Mouse (Mus musculus) WW6 (cell line): ENCODE measurements around the gene Dtnbp1.

ENCODE experiments used
- DNase-seq: peaks from one replicate; pipeline ENCODE4 v3.0.0-alpha.2; 2013; ENCODE audit warnings: low read depth, low spot score

Dtnbp1 gene

DNA sequence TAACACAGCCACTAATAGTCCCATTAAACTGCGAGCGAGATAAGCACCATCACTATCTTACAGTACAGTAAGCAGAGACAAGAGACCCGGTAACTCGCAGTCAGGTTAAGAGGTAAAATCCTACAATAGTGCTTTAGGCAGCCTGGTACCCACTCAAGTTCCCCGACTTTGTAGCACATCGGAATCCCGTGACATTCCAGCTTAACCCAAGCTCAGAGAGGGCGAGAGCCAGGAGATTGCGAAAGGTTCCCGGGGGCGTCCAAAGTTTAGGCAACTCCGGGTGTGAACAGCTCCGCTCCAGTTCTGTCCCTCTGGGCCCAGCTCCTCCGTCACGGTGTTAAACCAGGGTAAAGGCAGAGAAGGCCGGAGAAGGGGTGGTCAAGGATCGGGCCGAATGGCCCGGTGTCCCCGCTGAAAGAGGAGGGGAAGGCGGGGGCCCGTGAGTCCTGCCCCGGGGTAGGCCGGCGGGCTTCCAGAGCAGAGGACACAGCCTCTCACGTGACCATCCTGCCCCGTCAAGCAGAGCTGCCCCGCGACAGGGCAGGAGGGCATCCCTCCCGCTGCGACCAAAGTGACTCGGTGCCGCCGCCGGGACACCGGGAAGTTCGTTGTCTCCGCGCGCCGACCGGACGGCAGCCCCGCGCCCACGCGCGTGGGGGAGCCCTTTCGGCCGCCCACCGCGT lies 578 bp downstream of the Dtnbp1 start:
- DNase-seq, result no peak

DNA sequence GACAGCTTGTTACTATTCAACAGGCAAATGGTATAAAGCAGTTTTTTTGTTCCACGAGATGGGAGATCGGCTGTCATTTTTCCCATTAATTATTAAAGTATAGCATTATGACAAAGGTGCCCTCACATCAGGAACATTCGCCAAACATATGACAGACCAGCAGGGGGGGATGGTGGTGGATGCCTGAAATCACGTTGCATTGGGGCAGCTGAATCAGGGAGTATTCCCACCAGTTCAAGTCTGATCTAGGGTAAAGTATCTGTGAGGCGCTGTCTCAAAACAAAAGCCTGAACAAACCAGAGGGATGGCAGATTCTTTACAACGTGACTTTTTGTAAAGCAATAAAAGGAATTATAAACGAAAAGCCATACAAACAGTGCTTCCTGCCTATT lies 1.1 kb downstream of the Dtnbp1 start:
- DNase-seq, result no peak

DNA sequence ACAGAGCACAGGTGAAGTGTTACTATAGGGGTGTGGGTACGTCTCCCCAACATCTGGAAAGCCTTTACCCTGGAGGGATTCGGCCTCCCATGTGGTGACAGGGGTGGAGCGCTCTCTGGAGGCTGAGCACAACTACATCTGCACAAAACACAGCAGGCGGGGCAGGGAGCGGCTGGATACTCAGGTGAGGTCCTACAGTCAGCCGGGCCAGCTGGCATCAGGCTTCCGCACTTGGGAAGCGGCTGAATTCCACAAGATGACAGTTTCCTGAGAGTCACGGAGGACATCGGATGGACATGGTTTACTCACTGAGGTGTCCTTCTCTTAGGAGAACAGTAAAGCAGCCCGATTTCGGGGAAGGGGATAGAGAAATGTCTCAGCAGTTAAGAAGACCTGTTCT lies 2.7 kb downstream of the Dtnbp1 start:
- DNase-seq, result no peak

DNA sequence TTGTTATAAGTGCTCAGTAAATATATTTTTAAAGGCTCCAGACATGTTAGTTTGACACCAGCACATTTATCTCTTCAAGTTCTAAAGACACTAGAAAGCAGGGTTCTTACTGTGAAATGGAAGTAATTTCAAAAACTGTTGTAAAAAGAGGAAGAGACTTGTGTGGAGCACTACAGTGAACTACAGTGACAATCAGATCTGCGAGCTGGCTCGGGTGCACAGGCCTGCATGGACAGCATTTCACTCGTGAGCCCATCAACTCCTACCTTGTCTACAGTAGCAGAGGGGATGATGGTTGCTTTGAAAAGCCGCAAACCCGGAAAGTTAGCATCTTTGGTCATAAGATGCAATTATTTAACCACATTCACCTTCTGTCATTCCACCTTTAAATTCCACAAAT lies 5.6 kb downstream of the Dtnbp1 start:
- DNase-seq, result no peak

DNA sequence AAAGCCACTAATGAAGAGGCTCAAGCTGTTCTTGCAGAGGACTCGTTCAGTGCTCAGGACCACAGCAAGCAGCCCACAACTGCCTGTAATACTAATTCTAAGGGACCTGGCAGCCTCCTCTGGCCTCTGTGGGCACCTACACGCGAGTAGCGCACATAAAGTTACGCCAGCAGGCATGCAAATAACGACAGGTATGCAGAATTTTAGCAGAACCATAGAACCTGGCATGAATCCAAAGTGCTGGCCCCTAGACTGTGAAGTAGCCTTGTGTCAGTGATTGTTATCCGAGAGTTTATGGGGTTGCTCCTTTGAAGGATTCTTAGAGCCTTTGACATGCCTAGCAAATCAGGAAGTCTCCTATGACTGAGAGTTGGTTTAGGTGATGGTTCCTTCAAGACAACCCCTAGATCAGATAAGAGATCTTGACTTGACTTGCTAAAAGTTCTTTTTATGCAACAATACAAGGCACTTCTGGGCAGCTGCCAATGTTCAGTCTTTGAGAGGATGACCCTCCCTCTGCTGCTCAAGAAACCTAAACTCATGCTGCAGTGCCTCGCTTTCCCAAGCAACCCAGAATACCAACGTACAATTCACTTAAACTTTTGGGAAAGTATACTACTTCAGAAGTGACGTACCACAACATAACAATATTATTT lies 9.3 kb downstream of the Dtnbp1 start:
- DNase-seq, result no peak

DNA sequence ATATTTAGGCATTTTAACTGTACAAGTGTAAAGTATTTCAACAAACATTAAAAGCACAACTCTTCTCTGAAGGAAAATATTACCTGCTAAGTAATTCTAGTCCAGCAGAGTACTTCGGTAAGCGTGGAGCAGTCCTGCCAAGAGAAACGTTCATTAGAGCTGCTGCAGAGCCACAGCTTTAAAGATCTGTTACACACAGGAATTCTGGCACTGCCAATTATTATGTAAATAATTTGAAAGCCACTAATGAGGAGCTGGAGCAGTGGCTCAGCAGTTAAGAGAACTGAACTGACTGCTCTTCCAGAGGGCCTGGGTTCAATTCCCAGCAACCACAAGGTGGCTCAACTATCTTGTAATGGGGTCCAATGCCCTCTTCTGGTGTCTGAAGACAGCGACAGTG lies 10.0 kb downstream of the Dtnbp1 start:
- no peak for DNase-seq

DNA sequence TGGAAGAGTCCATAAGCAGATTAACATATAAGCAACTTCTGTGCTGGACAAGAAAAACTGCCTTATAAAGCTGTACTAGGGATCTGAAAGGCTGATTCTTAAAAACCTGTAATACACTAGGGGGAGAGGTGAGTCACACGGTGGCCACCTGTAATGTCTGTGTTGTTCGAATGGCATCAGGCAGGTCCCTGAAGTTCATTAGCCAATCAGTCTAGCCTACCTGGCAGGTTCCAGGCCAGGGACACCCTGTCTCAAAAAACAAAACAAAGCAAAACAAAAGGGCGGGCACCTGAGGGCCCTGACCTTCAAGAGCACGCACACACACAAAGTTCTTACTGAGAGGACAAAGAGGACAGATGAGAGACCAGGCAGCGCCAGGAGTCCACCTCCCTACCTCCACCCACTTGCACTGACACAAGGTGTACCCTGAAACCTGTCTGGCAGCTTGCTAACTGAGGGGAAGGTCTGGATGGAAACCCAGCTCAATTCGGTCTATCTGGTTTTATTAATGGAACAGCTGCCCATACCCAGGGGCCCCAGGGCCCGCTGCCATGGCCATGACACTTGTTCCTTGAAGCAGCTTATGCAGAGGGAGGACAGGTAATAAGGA lies 11.8 kb downstream of the Dtnbp1 start:
- no peak for DNase-seq

DNA sequence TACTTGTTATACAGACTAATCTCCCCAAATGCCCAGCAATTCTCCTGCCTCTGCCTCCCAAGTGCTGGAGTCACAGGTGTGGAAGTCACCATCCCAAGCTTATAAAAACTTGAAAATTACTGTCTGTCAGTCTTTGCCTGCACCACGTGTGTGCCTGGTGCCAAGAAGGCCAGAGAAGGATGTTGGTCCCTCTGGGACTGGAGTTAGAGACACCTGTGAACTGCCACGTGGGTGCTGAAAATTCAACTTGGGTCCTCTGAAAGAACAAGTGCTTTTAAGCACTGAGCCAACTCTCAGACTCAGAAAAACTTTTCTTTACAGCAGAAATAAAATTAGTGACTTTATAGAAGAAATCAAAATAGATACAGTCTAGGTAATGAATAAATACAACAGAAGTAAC lies 15.6 kb downstream of the Dtnbp1 start:
- DNase-seq, result no peak

DNA sequence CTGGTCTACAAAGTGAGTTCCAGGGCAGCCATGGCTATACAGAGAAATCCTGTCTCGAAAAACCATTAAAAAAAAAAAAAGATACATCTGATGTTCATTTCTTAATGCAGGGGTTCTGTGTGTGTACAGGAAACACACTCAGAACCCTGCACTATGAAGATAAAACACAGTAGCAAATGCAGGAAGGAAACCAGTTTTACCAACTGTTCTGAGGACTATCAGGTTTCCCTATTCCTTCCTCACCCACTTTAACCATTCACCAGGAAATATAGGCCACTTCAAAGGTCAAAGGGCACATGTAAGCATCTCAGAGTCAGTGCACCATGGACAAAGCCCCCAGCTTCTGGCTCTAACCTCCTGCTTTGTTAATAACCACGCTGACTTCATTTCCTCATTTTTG lies 16.6 kb downstream of the Dtnbp1 start:
- no peak for DNase-seq

DNA sequence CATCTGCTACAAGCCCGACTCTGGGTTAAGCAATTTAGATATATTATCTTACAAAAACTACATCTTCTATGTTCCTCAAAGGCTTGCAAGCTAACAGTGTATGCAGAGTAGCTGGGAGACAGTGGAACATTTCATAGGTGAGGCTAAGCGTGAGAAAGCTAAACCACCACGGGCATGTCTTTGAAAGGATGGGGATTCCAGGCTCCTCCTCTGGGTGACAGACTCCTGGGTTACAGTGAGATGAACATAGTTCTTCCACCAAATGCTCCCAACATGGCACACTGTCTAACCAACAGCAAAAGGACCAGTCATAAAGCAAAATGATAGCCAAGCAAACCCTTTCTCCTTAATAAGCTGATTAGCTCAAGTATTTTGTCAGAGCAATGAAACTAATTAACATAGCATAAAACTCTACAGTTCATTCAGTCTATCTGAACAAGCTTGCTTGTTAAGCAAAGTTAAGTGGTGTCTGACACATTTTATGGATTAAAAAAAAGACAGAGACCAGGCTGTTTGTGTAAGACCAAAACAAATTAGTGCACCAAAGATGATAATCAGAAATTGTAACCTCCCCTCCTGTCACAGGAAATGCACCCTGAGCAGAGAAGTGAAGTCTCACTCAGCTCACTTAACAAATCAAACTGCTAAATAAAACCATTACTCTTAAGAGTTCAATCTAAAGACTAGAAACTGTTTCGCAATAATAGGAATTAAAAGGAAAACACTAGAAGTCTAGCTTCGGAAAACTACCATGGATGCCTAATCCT lies 18.1 kb downstream of the Dtnbp1 start:
- no peak for DNase-seq

DNA sequence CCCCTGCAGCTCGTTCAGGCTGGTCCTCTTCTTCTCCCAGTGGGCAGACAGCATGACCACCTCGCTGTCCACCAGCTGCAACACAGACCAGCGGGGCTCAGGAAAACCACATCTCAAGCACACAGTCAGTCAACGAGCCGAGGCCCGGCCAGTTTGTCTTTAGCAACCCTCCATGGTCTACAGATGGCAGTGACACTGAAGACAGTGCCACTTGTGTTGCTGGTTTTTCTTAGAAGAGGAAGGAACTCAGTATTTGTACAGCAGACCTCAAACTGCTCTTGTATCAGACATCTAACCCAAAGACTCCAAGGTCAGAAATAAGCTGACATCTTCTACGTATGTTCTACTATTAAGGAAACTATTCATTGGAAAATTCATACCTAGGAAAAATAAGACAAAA lies 19.1 kb downstream of the Dtnbp1 start:
- DNase-seq, result no peak

DNA sequence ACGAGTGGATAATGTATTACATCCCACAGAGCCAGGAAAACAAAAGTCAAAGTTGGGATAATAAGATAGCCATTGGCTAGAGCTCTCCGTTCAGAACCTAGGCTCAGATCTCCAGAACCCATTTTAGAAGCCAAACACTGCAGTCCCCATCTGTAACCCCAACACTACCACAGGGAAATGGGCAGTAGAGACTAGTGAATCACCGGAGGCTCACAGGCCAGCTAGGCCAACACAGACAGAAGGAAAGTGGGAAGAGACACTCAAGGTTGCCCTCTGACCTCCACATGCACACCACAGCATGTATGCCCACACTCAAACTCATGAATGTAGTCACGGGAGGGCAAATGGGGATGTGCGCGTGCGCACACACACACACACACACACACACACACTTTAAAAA lies 22.5 kb downstream of the Dtnbp1 start:
- no peak for DNase-seq

DNA sequence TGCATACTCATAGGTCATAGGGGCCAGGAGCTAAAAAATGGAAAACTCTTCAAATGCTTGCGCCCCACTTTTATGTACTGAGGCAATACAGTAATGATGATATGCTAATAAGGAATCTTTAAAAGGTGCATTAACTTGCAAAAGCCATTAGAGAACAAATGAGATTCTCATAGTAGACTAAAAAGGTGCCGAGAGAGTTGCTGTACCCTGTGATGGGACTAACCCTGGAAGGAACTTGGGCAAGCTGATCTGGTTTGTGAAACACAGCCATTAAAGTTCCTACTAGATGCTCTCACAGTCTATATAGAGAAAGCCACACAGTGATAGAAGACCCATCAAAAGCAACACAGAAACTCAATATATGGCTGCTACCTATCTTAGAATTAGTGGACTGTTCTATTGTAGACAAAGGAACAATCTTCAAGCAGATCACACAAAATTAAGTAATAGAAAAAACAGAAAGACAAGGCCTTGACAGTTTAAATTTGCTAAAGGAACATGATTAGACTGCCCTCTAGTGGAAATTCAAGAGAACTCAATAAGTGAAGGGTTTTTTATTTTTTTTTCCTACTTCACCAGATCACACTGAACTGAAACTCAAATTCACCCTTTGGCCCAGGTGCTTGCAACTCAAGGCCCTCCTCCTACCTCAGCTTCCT lies 24.3 kb downstream of the Dtnbp1 start:
- no peak for DNase-seq

DNA sequence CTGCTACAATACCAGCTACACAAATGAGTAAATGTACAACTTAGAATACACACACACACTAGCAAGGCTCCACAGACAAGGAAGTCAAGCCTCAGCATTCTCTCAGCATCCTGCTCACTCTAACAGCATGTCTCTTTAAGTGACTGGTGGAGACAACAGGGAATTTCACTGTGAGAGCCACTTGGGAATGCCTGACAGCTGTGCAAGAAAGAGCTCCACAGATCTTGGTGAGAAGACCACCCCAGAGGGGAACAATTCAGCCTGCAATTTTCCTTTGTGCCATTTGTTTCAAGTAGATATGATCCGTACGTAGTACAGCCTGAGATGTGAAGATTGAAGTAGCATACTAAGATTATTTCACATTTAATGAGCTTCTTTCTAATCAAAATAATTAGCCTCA lies 24.9 kb downstream of the Dtnbp1 start:
- no peak for DNase-seq

DNA sequence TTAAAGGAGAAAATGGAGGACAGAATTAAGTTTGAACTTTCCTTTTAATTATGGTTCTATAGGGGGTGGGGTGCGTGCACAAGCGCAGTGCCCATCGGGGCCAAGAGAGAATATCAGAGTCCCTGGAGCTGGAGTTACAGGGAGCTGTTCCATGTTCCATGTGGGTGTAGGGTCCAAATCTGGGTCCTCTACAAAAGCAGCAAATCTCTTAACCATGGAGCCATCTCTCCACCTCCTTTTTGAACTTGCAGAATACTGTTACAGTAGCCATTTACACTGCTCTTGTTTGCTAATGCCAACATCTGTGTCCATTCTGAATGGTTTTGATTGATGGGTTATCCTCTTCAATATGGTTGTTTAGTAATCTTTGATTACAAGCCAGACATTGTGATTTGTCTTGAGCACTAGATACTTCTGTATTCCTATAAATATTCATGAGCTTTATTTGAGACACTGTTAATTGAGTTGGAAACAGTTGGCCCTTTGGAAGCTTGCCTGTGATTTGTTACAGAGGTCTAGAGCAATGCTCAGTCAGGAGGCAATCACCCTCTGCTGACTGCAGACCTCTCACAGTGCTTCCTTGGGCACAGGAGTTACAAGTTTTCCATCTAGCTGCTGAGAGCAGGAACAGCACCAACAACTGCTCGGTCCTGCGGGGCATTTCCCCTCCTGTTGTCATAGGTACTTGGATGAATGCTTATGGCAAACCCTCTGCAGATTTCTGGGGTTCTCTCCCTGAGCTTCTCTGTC lies 41.2 kb downstream of the Dtnbp1 start:
- no peak for DNase-seq

DNA sequence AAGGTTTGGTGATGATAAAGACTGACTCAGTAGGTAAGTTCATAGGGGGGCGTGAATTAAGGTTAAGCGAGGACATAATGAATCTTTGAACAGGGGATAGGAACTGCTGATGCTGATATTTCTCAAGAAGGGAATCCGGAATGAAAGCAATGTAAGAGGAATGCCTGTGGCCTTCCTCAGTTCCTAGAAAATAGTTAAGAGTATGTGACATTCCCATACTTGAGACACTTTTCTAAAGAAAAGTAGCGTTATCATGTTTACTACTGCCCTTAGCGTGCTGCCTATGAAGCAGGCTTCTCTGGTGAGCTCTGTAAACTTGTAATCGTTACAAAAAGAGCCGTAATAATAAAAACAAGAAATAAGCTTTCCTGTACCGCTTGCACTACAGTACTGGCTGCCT lies 44.9 kb downstream of the Dtnbp1 start:
- no peak for DNase-seq

DNA sequence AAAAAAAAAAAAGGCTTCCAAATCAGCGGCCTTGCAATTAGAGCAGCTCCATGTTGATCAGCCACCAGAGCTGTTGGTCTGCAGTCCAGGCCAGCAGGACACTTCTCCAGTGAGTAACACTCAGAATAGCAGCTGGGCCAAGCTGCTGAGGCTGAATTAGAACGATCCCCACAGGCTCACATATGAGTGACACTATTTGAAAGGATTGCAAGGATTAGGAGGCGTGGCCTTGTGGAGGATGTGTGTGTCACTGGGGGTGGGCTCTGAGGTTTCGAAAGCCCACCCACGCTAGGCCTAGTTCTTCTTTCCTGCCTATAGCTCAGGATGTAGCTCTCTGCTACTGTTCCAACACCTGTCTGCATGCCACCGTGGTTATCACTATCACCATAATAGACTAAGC lies 46.2 kb downstream of the Dtnbp1 start:
- DNase-seq, result no peak

DNA sequence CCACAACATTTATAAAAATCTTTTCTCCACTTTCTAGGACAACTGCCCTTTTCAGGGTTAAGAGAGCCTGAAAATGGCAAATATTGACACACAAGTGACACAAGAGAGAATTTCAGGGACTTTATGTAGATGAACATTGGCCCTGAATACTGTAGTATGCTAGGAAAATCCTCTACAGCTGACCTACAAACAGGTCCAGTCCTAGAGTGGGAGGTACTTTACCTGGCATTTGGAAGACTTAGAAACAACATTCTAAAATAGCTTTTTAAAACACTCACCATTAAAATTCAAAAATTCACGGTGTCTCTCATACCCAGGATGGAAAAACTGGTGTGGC lies 47.7 kb downstream of the Dtnbp1 start:
- no peak for DNase-seq

DNA sequence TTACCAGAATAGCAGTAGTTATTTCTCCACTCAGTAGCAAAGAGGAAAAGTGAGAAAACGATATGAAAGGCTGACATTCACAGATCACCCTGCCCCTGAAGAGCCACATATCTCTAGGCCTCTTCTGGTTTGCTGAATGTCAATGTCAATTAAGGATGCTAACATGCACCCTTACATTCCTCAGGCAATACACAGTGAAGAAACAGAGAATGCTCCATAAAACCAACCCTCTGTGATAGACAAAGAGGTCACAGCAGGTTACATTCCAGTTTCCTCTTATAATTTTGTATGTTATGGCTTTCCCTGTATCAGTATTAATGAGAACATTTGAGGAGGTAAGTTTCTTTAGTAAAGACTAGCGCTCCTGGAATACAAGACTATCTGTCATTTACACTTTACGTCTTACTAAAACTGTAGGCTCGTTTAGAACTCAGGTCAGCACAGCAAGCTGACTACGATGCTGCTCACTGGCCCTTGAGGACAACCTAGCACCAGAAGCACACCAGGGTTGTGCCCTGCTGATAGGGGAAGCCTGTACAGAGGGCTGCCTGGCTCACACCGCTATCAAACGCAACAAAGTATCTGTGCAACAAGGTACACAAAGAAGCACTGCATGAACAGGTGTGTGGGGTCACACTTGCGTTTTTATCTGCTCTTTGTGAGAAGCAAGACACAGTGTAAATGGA lies 48.3 kb downstream of the Dtnbp1 start:
- DNase-seq, result no peak

DNA sequence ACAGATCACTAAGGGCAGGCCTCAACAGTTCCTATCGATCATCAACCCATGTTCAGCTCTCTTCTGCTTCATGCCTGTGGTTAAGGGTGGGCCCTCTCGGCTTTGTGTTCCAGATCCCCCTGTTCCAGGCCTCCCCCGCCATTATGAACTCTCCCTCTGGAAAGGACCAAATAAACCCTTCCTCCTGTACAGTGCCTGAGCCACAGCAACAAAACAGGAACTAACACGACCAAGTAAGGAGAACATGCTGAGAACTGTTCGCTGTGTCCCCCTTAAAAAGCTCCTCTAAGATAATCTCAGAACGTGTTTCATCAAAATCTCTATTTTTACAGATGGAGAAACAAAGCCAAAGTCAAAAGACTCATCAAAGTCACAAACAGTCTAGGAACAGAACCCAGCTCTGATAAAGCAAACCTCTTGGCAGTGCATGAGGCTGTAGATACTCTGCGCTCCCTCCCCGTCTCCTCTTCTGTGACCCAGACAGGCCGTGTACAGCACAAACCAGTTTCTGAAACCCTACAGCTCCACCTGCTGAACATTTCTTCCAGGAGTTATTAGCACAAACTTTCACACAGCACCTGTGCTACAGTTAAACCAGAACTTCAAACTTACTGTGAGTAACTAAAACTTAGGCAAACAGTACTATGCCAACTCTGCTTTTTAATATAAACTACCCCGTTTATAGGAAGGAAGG lies 49.4 kb downstream of the Dtnbp1 start:
- no peak for DNase-seq
